Mouse (Mus musculus) NIH3T3 (cell line): ENCODE data around the gene Tagln2.

Experiments
- DNase-seq: peaks from one replicate; pipeline ENCODE4 v3.0.0-alpha.2; 2012; ENCODE audit warnings: low read depth

Gene Tagln2

DNA sequence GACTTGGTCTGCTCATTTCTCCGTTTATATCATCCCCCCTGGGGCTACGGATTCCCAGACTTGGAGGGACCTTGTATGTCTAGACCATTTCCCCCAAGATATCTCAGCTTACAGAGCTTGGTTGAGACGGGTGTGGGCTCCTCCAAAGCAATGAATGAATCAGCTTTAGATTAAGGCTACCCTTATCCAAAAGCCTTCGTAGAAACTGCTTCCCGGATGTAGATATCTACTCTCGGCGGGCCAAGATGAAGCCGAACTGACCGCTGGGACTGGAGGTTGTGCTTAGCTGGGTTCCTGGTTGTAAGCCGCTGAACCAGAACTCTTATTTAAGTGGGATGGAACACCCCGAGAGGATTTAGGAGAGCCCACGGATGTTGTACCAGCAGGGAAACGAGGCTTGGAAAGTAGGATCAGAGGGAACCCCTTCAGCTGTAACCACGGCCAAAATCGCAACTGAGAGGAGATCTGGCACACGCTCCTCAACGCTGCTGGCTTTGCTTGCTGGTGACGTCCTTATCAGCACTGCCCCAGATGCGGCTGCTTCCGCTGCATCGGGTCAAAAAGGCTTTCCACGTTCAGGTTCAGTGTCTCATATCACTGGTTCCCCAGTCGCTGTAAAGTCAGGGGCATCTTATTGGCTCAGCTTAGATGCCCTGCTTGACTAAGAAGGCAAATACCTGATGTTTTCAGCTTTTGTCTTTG lies 26.7 kb downstream of the Tagln2 start:
- DNase-seq, result no peak

DNA sequence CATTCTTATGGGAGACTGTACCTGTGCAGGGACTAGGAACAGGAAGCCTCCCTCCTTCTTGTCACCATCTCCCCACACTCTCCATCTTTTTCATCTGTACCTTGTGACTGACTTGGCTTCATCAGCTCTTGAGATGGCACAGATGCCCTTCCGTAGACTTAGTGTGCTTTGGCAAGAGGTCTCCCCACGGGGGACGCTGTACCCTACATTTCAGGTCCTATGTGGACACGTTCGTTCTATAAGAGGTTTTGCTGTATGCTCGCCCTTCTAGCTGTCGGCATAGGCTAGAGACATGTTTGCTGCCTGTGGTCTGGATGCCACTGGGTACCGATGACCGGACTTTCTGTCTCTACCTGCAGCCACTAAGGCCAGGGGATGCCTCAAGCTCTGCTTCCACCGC lies 27.6 kb downstream of the Tagln2 start:
- DNase-seq, result no peak

DNA sequence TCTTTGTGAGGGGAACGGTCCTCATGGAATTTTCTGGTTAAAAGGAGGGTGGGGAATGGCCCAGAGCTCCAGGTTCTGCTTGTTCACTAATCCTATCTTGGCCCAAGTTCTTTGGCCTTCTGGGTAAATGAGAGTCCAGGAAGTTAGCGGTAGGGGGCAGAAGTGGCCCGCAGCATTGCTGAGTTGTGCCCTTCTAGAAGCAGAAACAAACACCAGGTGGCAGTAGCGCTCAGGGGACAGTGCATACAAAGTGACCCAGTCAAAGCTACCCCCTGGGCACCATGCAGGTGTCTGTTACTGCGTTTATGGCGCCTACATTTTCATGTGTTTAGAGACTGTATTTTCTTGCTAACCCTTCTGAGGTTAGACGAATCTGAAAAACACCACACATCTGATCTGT lies 28.9 kb downstream of the Tagln2 start:
- DNase-seq, result peak; percentile 91

DNA sequence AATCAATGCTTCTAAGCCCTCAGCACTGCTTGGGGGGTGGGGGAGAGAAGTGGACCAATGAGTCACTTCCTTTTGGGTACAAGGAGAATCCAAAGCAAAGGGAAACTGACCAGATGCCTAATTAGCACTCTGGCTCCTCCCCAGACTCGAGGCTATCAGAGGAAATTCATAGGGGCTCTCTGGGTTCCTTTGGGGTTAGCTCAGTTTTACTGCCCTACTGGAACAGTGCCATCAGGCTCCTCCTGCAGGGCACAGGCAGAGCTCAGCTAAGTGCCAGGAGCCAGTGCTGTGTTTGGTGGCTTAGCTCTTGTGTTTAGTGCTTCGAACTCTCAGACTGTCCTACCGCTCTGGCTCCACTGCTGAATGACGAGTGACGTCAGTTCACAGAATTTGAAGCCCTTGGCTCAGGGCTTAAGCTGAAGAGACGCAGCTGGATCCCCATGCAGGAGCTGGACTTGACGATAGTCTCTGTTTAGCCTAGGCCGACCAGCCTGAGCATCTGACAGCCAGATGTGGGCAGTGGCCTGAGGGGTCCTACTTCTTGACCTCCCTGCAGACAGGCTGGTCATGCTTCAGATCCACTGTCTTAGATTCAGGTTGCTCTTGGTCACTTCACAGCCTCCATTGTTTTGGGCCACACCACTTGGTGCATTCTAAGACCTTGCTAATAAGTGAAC lies 30.8 kb downstream of the Tagln2 start:
- peak; percentile 33 for DNase-seq

DNA sequence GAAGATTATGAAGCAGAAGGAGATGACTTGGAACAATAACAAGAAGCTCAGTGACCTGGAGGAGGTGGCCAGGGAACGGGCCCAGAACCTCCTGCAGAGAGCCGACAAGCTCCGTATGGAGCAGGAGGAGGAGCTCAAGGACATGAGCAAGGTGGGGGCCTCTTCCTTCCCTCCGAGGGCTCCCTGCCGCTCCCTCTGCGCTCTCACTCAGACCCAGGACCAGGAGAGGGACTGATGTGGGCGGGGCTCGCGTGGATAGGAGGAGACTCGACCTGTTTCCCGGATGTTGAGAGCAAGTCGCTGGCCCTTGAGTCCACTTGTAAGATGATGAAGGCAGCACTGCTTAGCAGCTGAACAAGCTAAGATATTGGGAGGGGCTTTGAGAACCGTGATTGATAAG lies 32.7 kb downstream of the Tagln2 start:
- no peak for DNase-seq

DNA sequence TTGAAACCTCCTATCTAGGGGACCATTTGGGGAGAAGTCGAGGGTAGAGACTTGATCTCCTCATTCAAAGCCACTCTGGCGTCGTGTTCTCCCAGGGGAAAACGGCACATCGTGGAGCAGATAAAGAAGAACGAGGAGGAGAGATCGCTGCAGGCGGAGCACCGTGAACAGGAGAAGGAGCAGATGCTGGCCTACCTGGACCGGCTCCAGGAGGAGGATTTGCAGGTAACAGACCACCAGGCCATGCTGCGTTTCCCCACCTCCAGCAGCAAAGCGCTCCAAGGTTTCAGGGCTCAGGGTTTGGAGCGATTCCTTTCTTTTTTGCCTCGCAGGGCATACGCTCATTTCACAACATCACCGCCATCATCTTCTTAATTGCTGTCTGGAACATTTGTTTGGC lies 35.3 kb downstream of the Tagln2 start:
- no peak for DNase-seq

DNA sequence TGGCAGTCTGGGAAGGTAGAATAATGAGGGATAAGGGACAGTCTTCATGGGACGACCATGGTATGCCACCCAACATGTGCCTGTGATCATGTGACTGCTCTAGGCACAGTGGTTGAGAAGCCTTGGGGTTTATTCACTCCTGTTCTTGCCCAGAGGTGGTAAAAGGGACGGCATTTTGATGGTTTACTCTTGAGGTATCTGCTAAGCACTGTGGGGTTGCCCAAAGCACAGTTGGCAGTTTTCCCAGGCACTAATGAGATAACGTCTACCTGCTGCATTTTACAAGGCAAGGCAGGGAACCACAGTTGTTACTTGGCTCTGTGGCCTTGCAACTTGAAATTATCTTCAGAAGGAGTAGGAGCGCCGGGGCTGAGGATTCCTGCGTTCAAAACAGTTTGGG lies 40.0 kb downstream of the Tagln2 start:
- DNase-seq, result no peak

DNA sequence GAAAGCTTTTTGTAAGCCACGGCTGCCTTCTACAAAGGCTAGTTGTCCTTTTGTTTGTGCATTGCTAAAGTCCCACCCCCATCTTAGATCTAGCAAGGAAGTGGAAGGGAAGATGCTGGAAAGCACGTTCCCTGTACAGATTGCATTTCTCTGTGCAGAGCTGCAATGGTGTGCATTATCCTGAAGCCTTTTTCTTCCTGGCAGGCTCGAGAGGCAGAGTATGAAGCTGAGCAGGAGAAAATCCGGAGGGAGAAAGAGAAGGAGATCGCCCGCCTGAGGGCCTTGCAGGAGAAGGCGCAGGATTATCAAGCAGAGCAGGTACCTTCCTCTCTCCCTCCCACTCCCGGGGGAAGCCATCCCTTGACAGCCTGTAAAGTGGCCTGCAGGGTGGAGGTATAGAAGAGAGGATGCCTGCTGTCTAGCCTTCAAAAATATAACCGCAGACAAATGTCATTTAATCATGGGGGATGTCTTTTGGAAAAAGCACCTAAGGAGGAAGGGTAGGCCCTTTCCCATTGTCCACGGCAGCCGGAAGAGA lies 40.5 kb downstream of the Tagln2 start:
- DNase-seq, result no peak

DNA sequence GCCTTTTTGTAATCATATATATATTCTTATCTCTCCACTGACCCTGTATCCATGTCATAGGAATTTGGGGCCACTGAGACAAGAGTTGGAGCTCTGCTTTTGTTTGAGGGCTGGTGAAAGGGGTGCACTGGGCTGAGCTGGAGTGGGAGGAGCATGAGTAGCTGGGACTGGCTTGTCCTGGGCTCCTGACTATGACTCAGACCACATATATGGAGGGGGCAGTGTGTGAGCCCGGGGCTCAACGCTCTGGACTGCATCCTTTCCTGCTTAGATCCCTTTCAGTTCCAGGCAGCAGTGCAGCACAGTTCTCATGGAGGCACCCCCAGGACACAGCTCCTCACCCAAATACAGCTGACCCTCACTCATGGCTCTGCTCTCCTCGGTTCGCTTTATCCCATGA lies 46.2 kb downstream of the Tagln2 start:
- DNase-seq, result peak; percentile 72

DNA sequence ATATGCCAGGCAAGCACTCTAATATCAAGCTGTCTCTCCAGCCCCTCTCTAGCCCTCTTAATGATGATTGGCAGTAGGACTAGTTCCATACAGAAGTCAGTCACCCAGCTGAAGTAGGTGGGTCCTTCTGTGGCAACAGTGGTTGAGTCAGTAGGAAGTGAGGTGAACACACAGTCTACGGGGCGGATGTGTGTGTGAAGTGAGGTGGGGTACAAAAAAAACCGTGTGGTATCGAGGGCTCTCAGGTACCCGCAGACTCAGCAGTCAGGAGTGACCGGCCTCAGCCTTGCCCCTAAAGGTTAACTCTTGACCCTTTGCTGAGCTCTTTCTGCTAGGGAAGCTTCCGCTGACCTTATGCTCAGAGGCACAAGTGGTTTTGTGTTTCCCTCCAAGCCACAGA lies 48.7 kb downstream of the Tagln2 start:
- no peak for DNase-seq

DNA sequence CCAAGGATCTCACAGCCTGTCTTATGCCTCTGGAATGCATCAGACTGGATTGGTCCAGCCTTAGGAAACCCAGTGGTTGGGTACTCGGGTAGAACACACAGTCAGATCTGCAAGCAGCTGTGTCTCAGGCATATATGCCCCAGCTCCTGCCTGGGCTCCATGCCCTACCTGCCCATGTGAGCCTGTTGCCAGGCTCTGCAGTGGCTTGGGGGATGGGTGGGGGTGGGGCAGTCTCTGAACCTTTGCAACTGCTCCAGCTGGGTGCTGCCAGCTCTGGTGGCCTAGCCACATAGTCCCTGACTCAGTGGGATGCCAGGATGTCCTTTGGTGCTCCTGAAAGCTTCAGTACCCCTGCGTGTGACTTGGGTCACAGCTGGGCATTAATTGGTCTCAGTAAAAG lies 49.5 kb downstream of the Tagln2 start:
- no peak for DNase-seq

DNA sequence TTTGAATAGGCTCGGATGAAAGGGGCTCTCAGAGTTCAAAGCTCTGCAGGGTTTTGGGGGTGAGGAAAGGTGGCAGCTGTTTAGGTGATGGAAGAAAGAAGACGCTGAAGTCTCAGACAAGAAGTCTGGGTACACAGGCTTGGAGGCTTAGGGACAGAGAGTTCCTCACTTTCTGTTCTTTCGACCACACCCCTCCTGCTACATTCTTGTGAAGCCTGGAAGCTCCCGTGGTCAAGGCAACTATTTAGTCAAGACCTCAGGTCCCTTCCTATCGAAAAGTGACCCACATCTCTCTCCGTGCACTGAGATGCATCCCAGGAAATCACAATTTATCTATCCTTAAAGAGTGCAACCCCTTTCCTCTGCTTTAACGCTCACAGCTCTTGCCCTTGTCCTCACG lies 49.9 kb downstream of the Tagln2 start:
- DNase-seq, result no peak

DNA sequence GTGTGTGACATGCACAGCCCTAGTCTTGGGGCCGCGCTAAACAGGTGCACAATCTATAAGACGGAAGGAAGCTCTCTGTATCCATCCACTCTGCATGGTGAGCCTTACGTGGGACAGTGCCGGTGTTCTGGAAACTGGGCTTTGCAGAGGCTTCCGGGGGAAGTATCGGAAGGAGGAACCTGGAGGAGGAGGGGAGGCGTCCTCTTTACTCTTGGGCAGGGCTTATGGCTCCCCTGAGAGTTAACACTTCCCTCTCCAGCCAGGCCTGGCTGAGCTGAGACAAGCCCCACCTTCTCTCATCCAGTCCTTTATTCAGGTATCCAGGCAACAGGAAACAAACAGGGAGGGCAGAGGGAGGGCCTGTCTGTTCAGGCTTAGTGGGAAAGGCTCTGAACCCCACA lies 50.7 kb downstream of the Tagln2 start:
- DNase-seq, result no peak

DNA sequence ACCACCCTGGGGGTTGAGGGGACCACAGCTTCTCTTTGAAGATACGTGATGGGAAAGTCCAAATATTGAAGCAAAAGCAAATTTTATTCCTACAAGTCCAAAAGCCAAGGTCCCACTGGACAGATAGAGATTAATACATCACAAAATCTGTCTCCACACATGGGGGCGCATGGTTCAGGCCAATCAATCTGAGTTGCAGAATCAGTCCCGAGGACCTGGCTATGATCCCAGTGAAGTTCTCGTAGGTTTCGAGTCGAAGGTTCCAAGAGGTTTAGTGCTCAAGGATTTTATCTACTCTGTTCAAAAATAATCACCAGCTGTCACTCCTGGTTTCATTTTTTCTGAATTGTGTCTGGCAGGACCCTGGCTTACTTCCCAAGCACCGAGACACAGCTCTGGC lies 51.2 kb downstream of the Tagln2 start:
- DNase-seq, result peak; percentile 26

DNA sequence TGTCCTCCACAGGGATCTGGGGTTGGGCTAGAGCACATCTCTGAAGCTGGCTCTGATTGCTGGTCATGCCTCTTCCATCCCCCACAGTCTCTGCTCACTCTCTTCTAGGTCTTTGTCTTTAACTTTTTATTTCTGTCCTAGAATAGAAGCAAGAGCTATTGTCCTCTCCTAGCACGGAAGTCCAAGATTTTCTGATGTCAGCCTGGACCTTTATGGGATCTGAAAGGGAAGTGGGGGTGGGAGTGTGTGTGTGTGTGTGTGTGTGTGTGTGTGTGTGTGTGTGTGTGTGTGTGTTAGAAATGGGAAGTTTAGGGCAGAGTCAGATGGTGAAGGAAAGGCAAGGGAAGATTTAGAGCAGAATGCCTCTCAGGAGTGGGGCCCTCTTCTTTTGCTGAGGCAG lies 52.8 kb downstream of the Tagln2 start:
- DNase-seq, result no peak

DNA sequence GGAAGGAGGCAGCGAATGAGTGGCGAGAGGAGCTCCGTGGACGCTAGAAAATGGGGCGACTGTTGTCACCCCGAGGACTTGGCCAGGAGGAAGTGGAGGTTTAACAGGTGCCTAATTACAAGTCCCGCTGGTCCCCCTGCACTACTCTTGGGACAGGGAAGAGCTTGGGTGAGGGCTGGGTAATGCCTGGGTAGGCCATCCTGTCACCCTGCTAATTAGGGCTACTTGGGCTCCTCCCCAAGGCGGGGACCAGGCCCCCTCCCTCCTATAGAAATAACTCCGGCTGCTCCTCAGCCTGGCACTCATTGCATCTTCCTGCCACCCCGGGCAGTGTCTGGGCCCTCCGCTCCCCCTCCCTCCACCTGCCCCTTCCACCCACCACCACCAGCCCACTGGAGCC lies 55.8 kb downstream of the Tagln2 start, which contains the start of gene Vsig8:
Gene Vsig8 (plus strand): TSS at position 301 of the 400 bp plus-strand sequence.
- no peak for DNase-seq
